Mouse (Mus musculus) CH12.LX (cell line): ENCODE measurements at regions not wholly inside any gene's neighbourhood (a gene's known extent, or its start where the extent isn't known, plus 50 kb on each side); places are given as distances from the start of the nearest gene placed in this dataset.

Source experiments
- DNase-seq: peaks from one replicate; pipeline ENCODE4 v3.0.0-alpha.2; 2013; ENCODE audit errors: extremely low read depth
- H3K27ac ChIP-seq: 2 replicates; pipeline ENCODE4 v1.5.1; 2012; ENCODE audit warnings: low read depth, mild to moderate bottlenecking, control low read depth, moderate library complexity; ENCODE audit not compliant: insufficient read depth
- H3K27me3 ChIP-seq: replicated peaks from 2 replicates; pipeline ENCODE3; 2012; ENCODE audit warnings: inconsistent platforms
- H3K36me3 ChIP-seq, 2 experiments: replicated peaks in 1 of 2; 2 replicates each; pipeline versions ENCODE3 to v1.6.1; 2012; ENCODE audit warnings: inconsistent platforms in 1 of 2, low read length in 1 of 2, mild to moderate bottlenecking in 1 of 2, mixed read lengths in 1 of 2, moderate library complexity in 1 of 2; ENCODE audit not compliant: control insufficient read depth in 1 of 2, insufficient read depth in 1 of 2
- H3K4me1 ChIP-seq, 2 experiments: 2 replicates each; pipeline ENCODE4 v1.6.1; 2012; ENCODE audit warnings: inconsistent platforms in 1 of 2, moderate library complexity in 1 of 2; ENCODE audit not compliant: insufficient read depth in 2 of 2, control insufficient read depth in 1 of 2
- H3K4me2 ChIP-seq: 2 replicates; pipeline ENCODE4 v1.6.1; 2012; ENCODE audit warnings: low read depth, mild to moderate bottlenecking, control low read depth; ENCODE audit not compliant: poor library complexity, insufficient read depth, severe bottlenecking
- H3K4me3 ChIP-seq, 3 experiments: fragments of 150-350 bp in 1 of 3; sonication (generic) in 1 of 3; replicated peaks in 1 of 3; 2 replicates each; pipeline versions ENCODE3 to v1.5.1; 2011 to 2012; ENCODE audit warnings: low read depth in 2 of 3, low read length in 2 of 3, mild to moderate bottlenecking in 2 of 3, moderate library complexity in 2 of 3, control low read depth in 1 of 3, improper control_type of control experiment in 1 of 3, inconsistent platforms in 1 of 3, mixed read lengths in 1 of 3; ENCODE audit not compliant: poor library complexity in 1 of 3
- H3K79me2 ChIP-seq: replicated peaks from 2 replicates; pipeline ENCODE4 v1.6.1; 2012; ENCODE audit warnings: mild to moderate bottlenecking, moderate library complexity; ENCODE audit not compliant: control insufficient read depth, poor library complexity, insufficient read depth, severe bottlenecking; ENCODE audit errors: extremely low read depth
- H3K9ac ChIP-seq: 2 replicates; pipeline ENCODE4 v1.6.1; 2012; ENCODE audit warnings: low read depth, mild to moderate bottlenecking, control low read depth, moderate library complexity; ENCODE audit not compliant: insufficient read depth
- H3K9me3 ChIP-seq: replicated peaks from 2 replicates; pipeline ENCODE3; 2012; ENCODE audit warnings: low read length, inconsistent platforms, mixed read lengths
- BHLHE40 ChIP-seq: IDR thresholded peaks from 2 replicates; pipeline ENCODE4 v1.6.1; 2011; ENCODE audit warnings: mild to moderate bottlenecking, low read depth, low read length, improper control_type of control experiment
- CHD2 ChIP-seq: IDR thresholded peaks from 2 replicates; pipeline ENCODE4 v1.6.1; 2011; ENCODE audit warnings: low read length, improper control_type of control experiment
- ELF1 ChIP-seq: IDR thresholded peaks from 2 replicates; pipeline ENCODE4 v1.6.1; 2014; ENCODE audit warnings: low read depth, mild to moderate bottlenecking, inconsistent platforms, low read length, improper control_type of control experiment
- EP300 ChIP-seq: IDR thresholded peaks from 2 replicates; pipeline ENCODE4 v1.6.1; 2011; ENCODE audit warnings: low read length, improper control_type of control experiment
- IRF4 ChIP-seq: IDR thresholded peaks from 2 replicates; pipeline ENCODE4 v1.6.1; 2014; ENCODE audit warnings: low read depth, mild to moderate bottlenecking, inconsistent platforms, low read length, improper control_type of control experiment
- JUND ChIP-seq: conservative IDR thresholded peaks from 2 replicates; pipeline ENCODE4 v1.6.1; 2011; ENCODE audit warnings: low read depth, low read length, improper control_type of control experiment
- MEF2A ChIP-seq: IDR thresholded peaks from 2 replicates; pipeline ENCODE4 v1.6.1; 2014; ENCODE audit warnings: low read depth, mild to moderate bottlenecking, inconsistent platforms, low read length, improper control_type of control experiment, borderline replicate concordance
- MYC ChIP-seq: IDR thresholded peaks from 2 replicates; pipeline ENCODE4 v1.6.1; 2011; ENCODE audit warnings: low read depth, mild to moderate bottlenecking, improper control_type of control experiment, low read length
- RAD21 ChIP-seq: IDR thresholded peaks from 2 replicates; pipeline ENCODE4 v1.6.1; 2011; ENCODE audit warnings: low read depth, mild to moderate bottlenecking, low read length, improper control_type of control experiment, moderate library complexity
- RCOR1 ChIP-seq: conservative IDR thresholded peaks from 2 replicates; pipeline ENCODE4 v1.6.1; 2012; ENCODE audit warnings: low read depth, mild to moderate bottlenecking, inconsistent platforms, low read length, improper control_type of control experiment
- UBTF ChIP-seq: IDR thresholded peaks from 2 replicates; pipeline ENCODE4 v1.6.1; 2012; ENCODE audit warnings: low read depth, mild to moderate bottlenecking, inconsistent platforms, low read length, improper control_type of control experiment, moderate library complexity
- USF1 ChIP-seq: IDR thresholded peaks from 2 replicates; pipeline ENCODE4 v1.6.1; 2014; ENCODE audit warnings: low read depth, mild to moderate bottlenecking, inconsistent platforms, low read length, improper control_type of control experiment
- USF2 ChIP-seq: conservative IDR thresholded peaks from 2 replicates; pipeline ENCODE4 v1.6.1; 2011; ENCODE audit warnings: low read depth, low read length, improper control_type of control experiment
- ZC3H11A ChIP-seq: IDR thresholded peaks from 2 replicates; pipeline ENCODE4 v1.6.1; 2012; ENCODE audit warnings: low read depth, mild to moderate bottlenecking, inconsistent platforms, low read length, improper control_type of control experiment
- ZMIZ1 ChIP-seq: IDR thresholded peaks from 2 replicates; pipeline ENCODE4 v1.6.1; 2012; ENCODE audit warnings: low read depth, mild to moderate bottlenecking, inconsistent platforms, low read length, improper control_type of control experiment
- ZNF384 ChIP-seq: IDR thresholded peaks from 2 replicates; pipeline ENCODE4 v1.6.1; 2012; ENCODE audit warnings: low read depth, low read length, improper control_type of control experiment, inconsistent platforms
- dilution Hi-C: fragments of 300-500 bp; cut with MboI; formaldehyde crosslinking; loops from 2 replicates; pipeline ENCODE4 v1.14.3; 2020; ENCODE audit warnings: low sequenced_read_pairs; ENCODE audit not compliant: extremely low pct_unique_long_range_greater_than_20kb, extremely low pct_ligation_motif_present
- in situ Hi-C: fragments of 300-500 bp; cut with MboI; formaldehyde crosslinking; loops from 3 replicates; pipeline ENCODE4 v1.14.3; 2019; ENCODE audit warnings: low sequenced_read_pairs, low pct_ligation_motif_present, low pct_unique_long_range_greater_than_20kb, mixed read lengths

- no peak overlapping the region for H3K9ac ChIP-seq
- TF ChIP-seq CHD2 = no peak
- no peak for TF ChIP-seq MEF2A
- TF ChIP-seq IRF4 = no peak
- TF ChIP-seq BHLHE40 = no peak
- TF ChIP-seq MYC = no peak
- TF ChIP-seq USF1 = no peak
- no peak for TF ChIP-seq UBTF
- no peak for TF ChIP-seq ZNF384
- TF ChIP-seq RCOR1 = no peak
- TF ChIP-seq, all 38 proteins: peak for 0
- H3K79me2 ChIP-seq = no peaks in the 10 kb centered on the region
- H3K36me3 ChIP-seq = no peaks in the 10 kb centered on the region
- no peaks in the 10 kb centered on the region for H3K9me3 ChIP-seq
- H3K4me2 ChIP-seq = no peak overlapping the region
- H3K27ac ChIP-seq = no peak overlapping the region
- H3K4me3 ChIP-seq = no peak overlapping the region
- H3K4me1 ChIP-seq = no peaks in the 10 kb centered on the region
- in situ Hi-C loops = no loop called here
- H3K27me3 ChIP-seq = peaks cover 20% of the 10 kb centered on the region
- dilution Hi-C loops = no loop called here
- DNase-seq = no peak
Measured at GRCm38 (mm10) chr13:55992699-55993098, 143.5 kb downstream of the H2afy start.

GRCm38 (mm10) chr13:55991216-55991615, 144.9 kb downstream of the H2afy start:
- no peak overlapping the region for H3K27ac ChIP-seq
- no peaks in the 10 kb centered on the region for H3K36me3 ChIP-seq
- no peak overlapping the region for H3K9ac ChIP-seq
- H3K9me3 ChIP-seq = no peaks in the 10 kb centered on the region
- no peak overlapping the region for H3K4me2 ChIP-seq
- no peaks in the 10 kb centered on the region for H3K79me2 ChIP-seq
- TF ChIP-seq ZNF384 (no peak), ZMIZ1 (no peak), RAD21 (no peak), ELF1 (no peak), ZC3H11A (no peak), EP300 (no peak), USF2 (no peak), JUND (no peak)
- DNase-seq = no peak
- in situ Hi-C loops = no loop called here
- H3K27me3 ChIP-seq = peaks cover 9% of the 10 kb centered on the region
- H3K4me3 ChIP-seq = no peak overlapping the region
- H3K4me1 ChIP-seq = no peaks in the 10 kb centered on the region
- dilution Hi-C loops = no loop called here
